Mouse (Mus musculus): ENCODE measurements around the gene Nsmce4a.

DNA sequence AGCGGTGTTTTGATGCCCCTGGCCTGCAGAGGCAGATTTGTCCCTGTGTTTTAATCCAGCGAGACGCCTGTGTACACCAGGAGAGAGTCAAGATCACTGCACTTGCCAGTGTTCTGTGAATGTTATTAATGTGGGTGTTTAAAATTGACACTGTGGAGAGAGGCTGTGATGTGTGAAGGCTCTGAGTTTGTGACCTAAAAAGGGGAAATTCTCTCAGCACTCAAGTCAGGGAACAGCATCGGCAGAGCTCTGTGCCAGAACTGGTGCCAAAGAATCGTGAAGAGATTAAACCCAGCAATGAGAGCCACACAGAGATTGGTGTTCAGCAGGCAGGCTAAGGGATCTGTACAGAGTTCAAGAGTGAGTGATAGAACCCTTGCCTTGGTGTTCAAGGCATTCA, 17.3 kb downstream of the Nsmce4a start:
- TF ChIP-seq POLR2A (IDR thresholded peaks at IDR 0.05; ENCODE audit: control insufficient read depth, extremely low read depth, insufficient read depth, low read length, poor library complexity) (no peak), CTCF (IDR thresholded peaks at IDR 0.05; ENCODE audit: borderline replicate concordance, control insufficient read depth, extremely low read depth, insufficient read depth, low read length, poor library complexity) (no peak)
